Mouse (Mus musculus) naive thymus-derived CD4-positive, alpha-beta T cell, adult 2 months (primary cell): ENCODE measurements around the gene Nprl3.
A peak's percentile ranks its signal among the peaks of the same experiment; 100 is the strongest.

ENCODE experiments used
- DNase-seq: peaks from one replicate; pipeline ENCODE4 v3.0.0-alpha.2; 2011; ENCODE audit warnings: low read depth

The Nprl3 gene

DNA sequence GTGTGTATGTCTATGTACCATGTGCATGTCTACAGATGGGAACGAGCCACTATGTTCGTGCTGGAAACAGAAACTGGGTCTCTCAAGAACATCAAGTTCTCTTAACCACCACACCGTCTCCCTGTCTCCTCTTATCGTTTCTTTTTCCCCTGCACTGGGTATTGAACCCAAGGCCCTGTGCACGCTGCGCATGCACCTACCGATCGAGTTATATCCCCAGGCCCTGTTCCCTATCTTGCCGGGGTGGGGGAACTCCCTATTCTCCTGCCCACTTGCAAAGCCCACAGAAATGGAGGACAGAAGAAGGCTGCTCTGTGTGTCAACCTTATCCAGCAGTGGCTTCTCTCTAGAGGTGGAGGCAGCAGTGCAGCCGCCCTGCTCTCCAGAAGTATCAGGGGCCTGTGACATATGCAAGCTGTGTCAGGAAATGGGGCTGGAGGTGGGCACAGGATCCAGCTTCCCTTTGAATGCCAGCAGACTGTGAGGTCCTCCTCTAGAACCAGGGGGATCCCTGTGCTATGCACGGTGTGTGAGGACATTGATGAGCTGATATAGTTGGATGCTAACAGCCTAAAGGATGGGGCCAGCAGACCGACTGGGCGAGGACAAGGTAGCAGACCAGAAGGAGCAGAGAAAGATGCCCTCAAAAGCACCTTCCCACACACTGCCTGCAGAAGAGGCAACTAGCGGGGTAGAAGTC, 69.1 kb downstream of the Nprl3 start:
- no peak for DNase-seq

- DNase-seq = no peak
Measured at GRCm38 (mm10) chr11:32197766-32198165, 69.7 kb downstream of the Nprl3 start.

- DNase-seq = no peak
Measured at GRCm38 (mm10) chr11:32196727-32197126, 70.8 kb downstream of the Nprl3 start.

GRCm38 (mm10) chr11:32195867-32196540, 71.5 kb downstream of the Nprl3 start:
- no peak for DNase-seq

GRCm38 (mm10) chr11:32194626-32195025, 72.9 kb downstream of the Nprl3 start:
- DNase-seq = no peak

DNA sequence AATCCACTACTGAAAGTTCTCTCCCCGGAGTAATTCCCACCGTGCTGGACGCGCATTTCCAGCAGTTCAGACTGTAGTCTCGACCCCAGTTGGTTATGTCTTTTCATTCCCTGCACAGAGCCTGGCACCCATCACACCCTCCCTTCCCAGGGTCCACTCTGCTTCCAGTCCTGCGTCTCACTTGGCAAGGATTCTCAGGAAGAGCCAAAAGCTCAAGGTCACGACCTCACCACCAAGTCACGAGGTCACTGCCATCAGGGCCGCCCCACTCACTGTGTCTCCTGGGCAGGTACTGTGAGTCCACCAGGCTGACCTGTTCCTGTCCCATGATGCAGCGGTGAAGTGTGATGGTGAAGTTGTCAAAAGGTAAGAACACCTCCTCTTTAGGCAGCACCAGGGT, 73.4 kb downstream of the Nprl3 start:
- no peak for DNase-seq

GRCm38 (mm10) chr11:32193156-32193555, 74.4 kb downstream of the Nprl3 start:
- no peak for DNase-seq

- DNase-seq = no peak
Measured at GRCm38 (mm10) chr11:32190603-32191110, 76.8 kb downstream of the Nprl3 start.

DNA sequence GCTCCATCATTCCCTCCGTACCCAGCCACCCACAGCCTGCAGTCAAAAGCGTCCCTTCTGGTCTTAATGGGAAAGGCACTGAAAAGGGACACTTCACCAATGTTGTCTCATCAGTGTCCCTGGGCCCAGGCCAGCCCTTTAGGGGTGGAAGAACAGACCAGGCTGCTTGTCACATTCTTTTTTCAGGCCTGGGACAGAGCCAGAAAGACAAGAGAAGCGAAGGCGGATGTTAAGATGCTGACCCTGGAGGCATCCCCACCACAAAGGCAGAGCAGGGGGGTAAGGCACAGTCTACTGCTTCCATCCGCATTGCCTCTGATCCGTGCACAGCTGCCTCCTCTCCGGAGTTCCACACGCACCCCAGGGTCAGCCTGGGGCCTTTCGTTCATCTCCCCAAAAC, 77.4 kb downstream of the Nprl3 start:
- DNase-seq = no peak

- DNase-seq = no peak
Measured at GRCm38 (mm10) chr11:32189434-32189833, 78.1 kb downstream of the Nprl3 start.

- no peak for DNase-seq
Measured at GRCm38 (mm10) chr11:32188881-32189280, 78.6 kb downstream of the Nprl3 start.

- no peak for DNase-seq
Measured at GRCm38 (mm10) chr11:32187256-32187655, 80.3 kb downstream of the Nprl3 start.

DNA sequence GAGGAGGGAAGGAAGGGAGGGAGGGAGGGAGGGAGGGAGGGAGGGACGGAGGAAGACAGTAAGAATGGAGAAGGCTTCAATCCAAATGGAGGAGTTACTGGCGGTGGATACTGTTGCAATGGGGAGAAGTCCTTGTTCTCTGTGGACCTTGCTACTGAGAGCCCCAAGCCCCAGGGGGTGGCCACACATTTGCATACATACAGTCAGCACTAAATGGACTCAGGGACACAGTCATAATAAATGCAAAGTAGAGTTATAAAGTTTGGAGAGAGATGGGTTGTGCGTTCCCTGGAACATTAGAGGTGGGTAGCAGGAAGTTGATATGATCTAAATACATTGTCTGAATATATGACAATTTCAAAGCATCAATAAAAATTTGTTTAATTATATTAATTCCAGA, 81.5 kb downstream of the Nprl3 start:
- no peak for DNase-seq

- no peak for DNase-seq
Measured at GRCm38 (mm10) chr11:32184469-32184868, 83.0 kb downstream of the Nprl3 start.

- peak; percentile 85 for DNase-seq
Measured at GRCm38 (mm10) chr11:32181973-32182868, 85.3 kb downstream of the Nprl3 start.

- no peak for DNase-seq
Measured at GRCm38 (mm10) chr11:32181246-32181645, 86.3 kb downstream of the Nprl3 start.

DNA sequence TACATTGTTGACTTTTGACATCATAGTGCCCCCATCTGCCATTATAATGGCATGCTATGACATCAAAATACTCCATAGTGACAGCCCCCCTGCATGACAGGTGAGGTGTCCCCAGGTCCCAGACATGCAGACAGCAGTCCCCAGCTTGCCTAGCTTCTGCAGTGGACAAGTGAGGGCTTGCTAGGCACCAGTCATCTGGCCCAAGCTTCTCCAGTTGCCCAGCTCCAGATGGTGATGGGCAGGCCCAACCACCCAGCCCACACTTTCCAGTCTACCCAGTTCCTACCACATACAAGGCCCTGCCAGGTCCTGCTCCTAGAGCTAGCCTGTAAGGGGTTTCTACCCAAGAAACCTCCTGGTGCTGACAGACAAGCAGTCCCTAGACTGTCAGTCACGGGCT, 89.0 kb downstream of the Nprl3 start:
- no peak for DNase-seq
